Mouse (Mus musculus) adipose tissue, adult 10 weeks (tissue): ENCODE results near the gene Patj. TPM values are rescaled to one million over a fixed set of nuclear protein-coding genes. Genes with fewer than 3 reads are reported as not detected.

Experiments
- polyA plus RNA-seq: library from polyadenylated mRNA; stranded (reverse); fragments of 350-450 nt; fragmentation: Illumina TruSeq; extraction: RNeasy Lipid Tissue Mini Kit (QIAGEN cat#74804); gene quantifications from one replicate; pipeline ENCODE4 v1.2.3, GENCODE M21; 2014; ENCODE audit warnings: low read depth, low replicate concordance

The Patj gene
- 19.9 TPM for polyA plus RNA-seq

DNA sequence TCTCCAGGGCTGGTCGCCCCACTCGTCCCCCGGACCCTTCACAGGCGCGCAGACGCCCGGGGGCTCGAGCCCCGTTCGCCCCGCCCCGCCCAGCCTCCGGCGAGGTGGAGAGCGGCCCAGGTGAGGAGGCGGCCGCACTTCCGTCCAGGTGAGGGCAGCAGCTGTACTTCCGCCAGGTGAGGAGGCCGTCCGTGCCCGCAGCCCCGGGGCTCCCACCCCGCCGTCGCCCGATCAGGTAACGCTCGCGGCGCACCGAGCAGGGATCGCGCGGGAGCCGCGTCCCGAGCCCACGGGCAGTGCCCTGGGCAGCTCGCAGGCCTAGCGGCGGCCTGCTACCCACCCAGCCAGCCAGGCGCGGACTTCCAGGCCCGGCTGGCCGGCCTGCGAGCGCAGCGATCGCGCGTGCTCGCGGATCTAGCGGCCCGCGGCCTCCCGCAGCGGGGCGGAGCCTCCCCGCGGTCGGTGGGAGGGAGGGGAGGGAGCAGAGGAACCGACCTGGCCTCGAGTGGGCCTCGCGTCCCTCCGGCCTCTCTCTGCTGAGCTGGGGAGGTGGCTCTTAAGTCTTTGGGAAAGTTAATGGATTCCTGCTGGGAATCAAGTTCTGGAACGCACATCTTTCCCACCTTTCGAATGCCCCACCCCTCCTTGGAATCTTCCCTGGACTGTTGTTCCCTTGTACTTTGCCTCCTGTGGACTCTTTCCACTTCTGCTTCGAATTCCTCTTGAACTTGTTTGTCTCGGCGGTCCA, at the start of gene Patj:
Gene Patj, plus strand, starts transcription at position 96 of the 748 bp plus-strand sequence.

DNA sequence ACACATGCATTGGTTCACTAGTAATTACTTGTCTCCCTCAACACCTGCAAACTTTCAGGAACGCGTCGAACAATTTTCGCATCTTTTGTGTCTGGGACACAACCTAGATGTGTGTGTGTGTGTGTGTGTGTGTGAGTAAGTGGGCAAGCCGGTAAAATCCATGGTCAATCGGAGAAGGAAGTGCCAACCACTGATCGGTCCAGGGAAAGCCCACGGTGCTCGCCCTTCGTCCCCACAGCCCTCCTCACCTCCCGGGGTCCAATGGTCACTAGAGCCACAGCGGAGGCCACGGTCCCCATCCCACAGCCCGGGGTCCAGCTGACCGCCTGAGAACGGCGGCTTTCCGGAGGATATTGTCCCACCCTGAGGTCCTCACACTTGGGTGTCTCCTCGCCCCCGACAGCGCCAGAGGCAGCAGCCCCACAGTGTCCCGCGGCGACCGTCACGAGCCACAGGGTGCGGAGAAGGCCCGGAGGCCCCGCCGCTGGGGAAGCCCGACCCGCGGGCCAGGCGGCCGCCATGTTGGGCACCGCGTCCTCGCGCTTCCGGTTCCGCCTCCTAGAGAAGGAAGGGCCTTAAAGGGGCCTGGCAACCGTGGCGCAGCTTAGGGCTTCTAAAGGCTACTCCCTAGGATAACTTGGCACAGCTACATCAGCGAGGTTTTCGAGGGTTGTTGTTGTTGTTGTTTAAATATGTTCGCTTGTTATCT, 12.7 kb upstream of the Patj start, which contains the start of gene Tm2d1:
Gene Tm2d1, minus strand, starts transcription at position 591 of the 709 bp plus-strand sequence.

GRCm38 (mm10) chr4:98726590-98727237, 331.1 kb downstream of the Patj start, which contains the start of gene L1td1:
Gene L1td1, plus strand, starts transcription at chr4:98726734.

Other genes with a start within 250 kb of the Patj start
- 39.0 TPM for gene Tm2d1, start 12.5 kb upstream of the Patj start, polyA plus RNA-seq